Mouse (Mus musculus): ENCODE results near the gene Prss12. TPM values are rescaled to one million over a fixed set of nuclear protein-coding genes. Genes with fewer than 3 reads are reported as not detected.
"Not testable (repeated sequence)": the region's sequence is repeated elsewhere in the genome, so short reads cannot be mapped to it uniquely, and the experiment has no call there.

Prss12 gene
- polyA plus RNA-seq, 1 experiment from 2014 or later, result 4.2 TPM

DNA sequence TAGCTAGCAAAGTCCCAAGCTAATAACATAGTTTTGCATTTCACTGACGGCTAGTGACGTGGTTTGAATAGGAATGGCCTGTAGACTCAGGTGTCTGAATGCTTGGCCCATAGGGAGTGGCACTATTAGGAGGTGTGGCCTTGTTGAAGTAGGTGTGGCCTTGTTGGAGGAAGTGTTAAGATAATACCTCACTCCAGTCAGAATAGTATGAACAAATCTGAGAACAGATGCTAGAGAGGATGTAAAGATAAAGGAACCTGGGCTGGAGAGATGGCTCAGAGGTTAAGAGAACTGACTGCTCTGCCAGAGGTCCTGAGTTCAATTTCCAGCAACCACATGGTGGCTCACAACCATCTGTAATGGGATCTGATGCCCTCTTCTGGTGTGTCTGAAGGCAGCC lies 55.1 kb downstream of the Prss12 start:
- 88% methylated on average over 2 of the region's 2 CpGs for WGBS
- not testable (repeated sequence) for H3K27me3 ChIP-seq (ENCODE audit: control insufficient read depth, insufficient read depth, low read length); H3K4me2 ChIP-seq (replicated peaks; ENCODE audit: low read depth, low read length); H3K4me3 ChIP-seq (ENCODE audit: low read depth, low read length); H3K36me3 ChIP-seq (ENCODE audit: control insufficient read depth, insufficient read depth, low read length); H3K4me1 ChIP-seq (replicated peaks; ENCODE audit: control insufficient read depth, insufficient read depth, low read length); DNase-seq (ENCODE audit: low spot score); H3K9ac ChIP-seq (ENCODE audit: low read depth, low read length); ATAC-seq (ENCODE audit: low FRiP score); H3K9me3 ChIP-seq (ENCODE audit: control insufficient read depth, low read length); H3K27ac ChIP-seq (ENCODE audit: low read depth, low read length)

DNA sequence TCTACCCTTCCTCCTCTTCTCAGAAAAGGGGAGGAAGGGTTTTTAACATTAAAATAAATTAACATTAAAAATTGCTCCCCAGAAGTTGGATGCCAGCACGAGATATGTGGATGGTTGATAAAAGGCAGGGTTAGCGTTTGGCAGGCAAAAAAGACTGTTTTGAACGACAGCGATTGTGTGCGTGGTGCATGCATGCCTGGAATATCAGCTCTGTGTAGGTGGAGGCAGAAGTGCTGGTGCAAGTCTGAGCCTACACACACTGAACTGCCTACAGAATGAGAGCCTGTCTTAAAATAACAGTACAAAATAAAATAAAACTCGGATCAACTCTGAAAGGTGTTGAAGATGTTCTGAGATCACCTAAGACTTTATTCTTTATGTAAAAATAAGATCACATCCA lies 57.2 kb downstream of the Prss12 start:
- WGBS, result 81% methylated on average over 6 of the region's 6 CpGs
- DNase-seq (ENCODE audit: low spot score), result no peak

DNA sequence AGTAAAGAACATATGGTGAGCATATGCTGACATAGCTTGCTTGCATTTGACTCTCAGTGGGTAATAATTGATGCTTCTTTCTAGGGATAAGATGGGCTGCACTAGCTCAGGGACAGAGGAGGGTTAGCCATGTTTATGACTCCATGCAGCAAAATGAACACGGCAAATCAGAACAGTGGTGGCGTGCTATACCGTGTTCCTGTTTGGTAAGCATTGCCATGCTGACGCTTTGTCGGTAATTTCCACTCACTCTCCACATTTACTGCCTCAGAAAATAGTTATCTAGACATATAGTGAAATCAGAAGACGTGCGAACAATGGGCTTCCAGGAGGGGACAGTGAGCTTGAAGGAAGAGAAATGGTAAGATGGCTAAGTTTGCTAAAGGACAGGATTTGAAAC lies 58.1 kb downstream of the Prss12 start:
- Histone ChIP-seq H3K4me2 (replicated peaks; ENCODE audit: low read depth, low read length) (no peak overlapping the region), H3K36me3 (ENCODE audit: control insufficient read depth, insufficient read depth, low read length) (no peaks in the 10 kb centered on the region), H3K4me1 (replicated peaks; ENCODE audit: control insufficient read depth, insufficient read depth, low read length) (0 out of 2 replicates have a peak, but pooled peaks cover 5% of the 10 kb centered on the region), H3K9ac (ENCODE audit: low read depth, low read length) (no peak overlapping the region), H3K27ac (ENCODE audit: low read depth, low read length) (no peak overlapping the region), H3K9me3 (ENCODE audit: control insufficient read depth, low read length) (no peaks in the 10 kb centered on the region), H3K27me3 (ENCODE audit: control insufficient read depth, insufficient read depth, low read length) (no peaks in the 10 kb centered on the region), H3K4me3 (ENCODE audit: low read depth, low read length) (no peak overlapping the region)
- 90% methylated on average over 7 of the region's 7 CpGs for WGBS
- DNase-seq (ENCODE audit: low spot score), result no peak
- ATAC-seq (ENCODE audit: low FRiP score), result no peak

More for the DNA sequence above, 57.2 kb downstream of the Prss12 start:
- H3K4me2 ChIP-seq (replicated peaks; ENCODE audit: low read depth, low read length), result no peak overlapping the region
- H3K27me3 ChIP-seq (ENCODE audit: control insufficient read depth, insufficient read depth, low read length), result no peaks in the 10 kb centered on the region
- ATAC-seq (ENCODE audit: low FRiP score), result no peak
- H3K36me3 ChIP-seq (ENCODE audit: control insufficient read depth, insufficient read depth, low read length), result no peaks in the 10 kb centered on the region
- H3K27ac ChIP-seq (ENCODE audit: low read depth, low read length), result no peak overlapping the region
- 0 out of 2 replicates have a peak, but pooled peaks cover 5% of the 10 kb centered on the region for H3K4me1 ChIP-seq (replicated peaks; ENCODE audit: control insufficient read depth, insufficient read depth, low read length)
- H3K9me3 ChIP-seq (ENCODE audit: control insufficient read depth, low read length), result no peaks in the 10 kb centered on the region
- no peak overlapping the region for H3K4me3 ChIP-seq (ENCODE audit: low read depth, low read length)
- no peak overlapping the region for H3K9ac ChIP-seq (ENCODE audit: low read depth, low read length)

DNA sequence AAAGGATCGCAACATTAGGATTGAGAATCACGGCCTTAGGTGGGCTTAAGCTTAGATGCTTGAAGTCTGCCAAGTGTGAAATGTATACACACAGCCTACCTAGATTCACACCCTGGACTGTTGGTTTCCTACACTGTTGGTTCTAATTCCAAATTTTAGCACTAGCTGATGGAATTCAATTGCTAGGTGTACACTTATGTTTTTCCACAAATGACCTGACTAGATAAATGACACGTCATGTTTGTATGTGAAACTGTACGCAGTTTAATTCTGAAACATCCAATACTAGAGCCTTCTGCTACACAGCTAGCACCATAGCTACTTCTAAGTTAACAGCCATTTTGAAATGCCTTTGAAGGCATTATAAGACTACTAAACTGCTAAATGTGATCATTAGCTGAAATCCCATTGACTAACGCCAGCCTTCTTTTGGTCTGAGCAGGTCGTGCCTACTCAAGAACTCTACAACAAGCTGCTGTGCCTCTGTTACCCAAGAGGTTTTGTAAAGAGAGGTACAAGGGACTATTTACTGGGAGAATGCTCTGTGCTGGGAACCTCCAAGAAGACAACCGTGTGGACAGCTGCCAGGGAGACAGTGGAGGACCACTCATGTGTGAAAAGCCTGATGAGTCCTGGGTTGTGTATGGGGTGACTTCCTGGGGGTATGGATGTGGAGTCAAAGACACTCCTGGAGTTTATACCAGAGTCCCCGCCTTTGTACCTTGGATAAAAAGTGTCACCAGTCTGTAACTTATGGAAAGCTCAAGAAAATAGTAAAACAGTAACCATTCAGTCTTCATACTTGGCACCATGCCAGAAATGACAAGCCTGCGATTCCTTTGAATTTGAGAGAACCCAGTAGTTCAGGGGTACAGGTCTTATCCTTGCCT lies 59.3 kb downstream of the Prss12 start:
- no peaks in the 10 kb centered on the region for H3K27me3 ChIP-seq (ENCODE audit: control insufficient read depth, insufficient read depth, low read length)
- no peaks in the 10 kb centered on the region for H3K9me3 ChIP-seq (ENCODE audit: control insufficient read depth, low read length)
- DNase-seq (ENCODE audit: low spot score) (no peak), ATAC-seq (ENCODE audit: low FRiP score) (no peak)
- H3K9ac ChIP-seq (ENCODE audit: low read depth, low read length), result no peak overlapping the region
- H3K27ac ChIP-seq (ENCODE audit: low read depth, low read length), result no peak overlapping the region
- no peak overlapping the region for H3K4me2 ChIP-seq (replicated peaks; ENCODE audit: low read depth, low read length)
- WGBS, result 60% methylated on average over 9 of the region's 9 CpGs
- H3K4me1 ChIP-seq (replicated peaks; ENCODE audit: control insufficient read depth, insufficient read depth, low read length), result 0 out of 2 replicates have a peak, but pooled peaks cover 5% of the 10 kb centered on the region
- H3K4me3 ChIP-seq (ENCODE audit: low read depth, low read length), result no peak overlapping the region
- no peaks in the 10 kb centered on the region for H3K36me3 ChIP-seq (ENCODE audit: control insufficient read depth, insufficient read depth, low read length)

DNA sequence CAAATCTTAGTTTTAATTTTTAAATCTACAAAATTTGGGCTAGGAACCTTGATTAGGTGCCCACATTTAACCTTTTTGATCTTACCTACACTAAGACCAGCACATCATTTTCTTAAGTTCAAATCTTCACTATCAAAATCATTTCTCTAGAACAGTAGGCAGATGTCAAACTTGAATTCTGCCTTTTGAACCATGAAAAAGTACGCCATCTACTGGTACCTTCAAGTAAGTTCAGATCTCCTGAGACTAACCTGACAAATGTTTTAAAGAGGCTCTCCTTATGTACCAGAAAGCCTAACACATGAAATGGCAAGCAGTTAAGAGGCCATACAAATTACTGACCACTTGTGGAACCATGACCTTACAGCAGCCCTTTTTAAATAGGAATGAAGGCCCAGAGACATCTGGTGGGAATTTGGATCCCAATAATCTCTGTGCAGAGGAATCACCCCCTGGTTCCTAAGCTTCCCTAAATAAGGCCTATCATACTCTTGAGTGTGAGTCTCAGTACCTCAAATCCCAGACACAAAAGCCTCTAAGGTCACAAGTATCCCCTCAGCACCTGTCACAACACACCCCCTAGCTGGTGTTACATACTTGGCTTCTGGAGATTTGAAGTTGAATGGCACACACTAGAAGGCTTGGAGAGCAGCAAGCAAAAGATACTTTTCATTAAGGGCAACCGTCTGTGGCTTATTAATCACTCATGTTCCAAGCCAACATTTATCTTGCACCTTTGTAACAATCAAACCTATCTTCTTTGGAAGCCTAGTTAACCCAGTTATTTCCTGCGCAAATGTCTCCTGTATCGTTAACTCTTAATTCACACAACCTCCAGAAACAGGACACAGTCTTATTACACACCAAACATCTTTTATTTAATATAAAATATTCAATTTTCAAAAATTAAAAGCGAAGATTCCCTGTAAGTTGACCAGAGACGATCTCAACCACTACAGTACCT lies 60.3 kb downstream of the Prss12 start:
- Histone ChIP-seq H3K36me3 (ENCODE audit: control insufficient read depth, insufficient read depth, low read length) (no peaks in the 10 kb centered on the region), H3K4me2 (replicated peaks; ENCODE audit: low read depth, low read length) (peak overlapping the region; percentile 64), H3K4me3 (ENCODE audit: low read depth, low read length) (peak overlapping the region; percentile 72), H3K9me3 (ENCODE audit: control insufficient read depth, low read length) (no peaks in the 10 kb centered on the region), H3K9ac (ENCODE audit: low read depth, low read length) (peak overlapping the region; percentile 64), H3K4me1 (replicated peaks; ENCODE audit: control insufficient read depth, insufficient read depth, low read length) (0 out of 2 replicates have a peak, but pooled peaks cover 5% of the 10 kb centered on the region), H3K27me3 (ENCODE audit: control insufficient read depth, insufficient read depth, low read length) (no peaks in the 10 kb centered on the region), H3K27ac (ENCODE audit: low read depth, low read length) (0 out of 2 replicates have a peak overlapping the region, but pooled peaks have one; percentile 17)
- WGBS, result 8% methylated on average over 6 of the region's 6 CpGs
- ATAC-seq (ENCODE audit: low FRiP score), result no peak
- peak; percentile 39 for DNase-seq (ENCODE audit: low spot score)

DNA sequence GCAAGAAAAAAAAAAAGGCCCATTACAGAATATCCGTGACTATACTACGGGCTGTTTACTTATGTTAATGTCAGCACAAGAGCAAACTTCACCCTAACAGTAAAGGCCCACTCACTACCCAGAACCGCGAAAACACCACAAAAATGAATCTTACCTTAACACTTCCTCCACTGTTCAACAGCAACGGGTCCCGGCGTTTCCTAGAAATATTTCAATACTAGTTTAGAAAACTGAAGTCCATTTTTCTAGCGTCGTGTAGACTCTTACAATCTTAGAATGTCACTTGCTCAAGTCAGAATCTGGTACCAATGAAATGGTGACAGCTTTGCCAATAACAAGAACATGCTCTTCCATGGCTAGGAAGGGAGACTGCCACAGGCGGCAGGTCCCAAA lies 60.9 kb downstream of the Prss12 start:
- no peak for ATAC-seq (ENCODE audit: low FRiP score)
- H3K4me1 ChIP-seq (replicated peaks; ENCODE audit: control insufficient read depth, insufficient read depth, low read length), result 0 out of 2 replicates have a peak, but pooled peaks cover 5% of the 10 kb centered on the region
- no peaks in the 10 kb centered on the region for H3K27me3 ChIP-seq (ENCODE audit: control insufficient read depth, insufficient read depth, low read length)
- WGBS, result 2% methylated on average over 10 of the region's 10 CpGs
- no peaks in the 10 kb centered on the region for H3K36me3 ChIP-seq (ENCODE audit: control insufficient read depth, insufficient read depth, low read length)
- DNase-seq (ENCODE audit: low spot score), result no peak
- peak overlapping the region; percentile 64 for H3K9ac ChIP-seq (ENCODE audit: low read depth, low read length)
- H3K9me3 ChIP-seq (ENCODE audit: control insufficient read depth, low read length), result no peaks in the 10 kb centered on the region
- peak overlapping the region; percentile 64 for H3K4me2 ChIP-seq (replicated peaks; ENCODE audit: low read depth, low read length)
- H3K27ac ChIP-seq (ENCODE audit: low read depth, low read length), result peak overlapping the region; percentile 67
- peak overlapping the region; percentile 72 for H3K4me3 ChIP-seq (ENCODE audit: low read depth, low read length)

DNA sequence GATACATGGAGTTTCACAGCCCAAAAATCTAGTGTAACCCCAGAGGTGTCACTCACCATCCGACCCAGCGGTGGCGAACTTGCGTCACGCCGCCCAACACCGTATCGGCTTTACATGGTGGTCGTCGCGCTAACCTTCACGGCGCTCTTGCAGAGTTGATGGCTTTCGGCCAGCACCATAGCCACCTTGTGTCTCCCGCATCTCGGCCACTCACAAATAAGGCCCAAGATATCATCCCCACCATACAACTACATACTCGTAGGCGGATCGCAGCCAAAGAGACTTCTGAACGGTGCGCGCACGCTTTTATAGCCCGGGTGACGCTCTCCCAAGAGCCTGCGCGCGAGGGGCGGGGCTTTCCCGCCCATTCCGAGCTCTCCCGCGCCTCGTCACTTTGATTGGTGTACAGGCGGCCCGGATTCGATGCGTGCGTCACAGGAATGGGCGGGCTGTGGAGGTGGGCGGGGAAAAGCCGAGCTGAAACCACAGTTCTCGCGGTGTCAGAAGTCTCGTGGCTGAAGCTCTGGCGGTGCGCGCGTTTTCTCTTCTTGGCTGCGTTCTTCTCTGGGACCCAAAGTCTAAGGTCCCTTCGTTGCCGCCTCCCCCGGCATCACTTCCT lies 61.5 kb downstream of the Prss12 start:
- Histone ChIP-seq H3K36me3 (ENCODE audit: control insufficient read depth, insufficient read depth, low read length) (no peaks in the 10 kb centered on the region), H3K27ac (ENCODE audit: low read depth, low read length) (peak overlapping the region; percentile 90), H3K9me3 (ENCODE audit: control insufficient read depth, low read length) (no peaks in the 10 kb centered on the region), H3K9ac (ENCODE audit: low read depth, low read length) (peak overlapping the region; percentile 64), H3K4me1 (replicated peaks; ENCODE audit: control insufficient read depth, insufficient read depth, low read length) (0 out of 2 replicates have a peak, but pooled peaks cover 5% of the 10 kb centered on the region), H3K4me2 (replicated peaks; ENCODE audit: low read depth, low read length) (peak overlapping the region; percentile 64), H3K27me3 (ENCODE audit: control insufficient read depth, insufficient read depth, low read length) (no peaks in the 10 kb centered on the region), H3K4me3 (ENCODE audit: low read depth, low read length) (peak overlapping the region; percentile 72)
- peak; percentile 98 for ATAC-seq (ENCODE audit: low FRiP score)
- under 1% methylated on average over 52 of the region's 53 CpGs for WGBS
- peak; percentile 99 for DNase-seq (ENCODE audit: low spot score)

DNA sequence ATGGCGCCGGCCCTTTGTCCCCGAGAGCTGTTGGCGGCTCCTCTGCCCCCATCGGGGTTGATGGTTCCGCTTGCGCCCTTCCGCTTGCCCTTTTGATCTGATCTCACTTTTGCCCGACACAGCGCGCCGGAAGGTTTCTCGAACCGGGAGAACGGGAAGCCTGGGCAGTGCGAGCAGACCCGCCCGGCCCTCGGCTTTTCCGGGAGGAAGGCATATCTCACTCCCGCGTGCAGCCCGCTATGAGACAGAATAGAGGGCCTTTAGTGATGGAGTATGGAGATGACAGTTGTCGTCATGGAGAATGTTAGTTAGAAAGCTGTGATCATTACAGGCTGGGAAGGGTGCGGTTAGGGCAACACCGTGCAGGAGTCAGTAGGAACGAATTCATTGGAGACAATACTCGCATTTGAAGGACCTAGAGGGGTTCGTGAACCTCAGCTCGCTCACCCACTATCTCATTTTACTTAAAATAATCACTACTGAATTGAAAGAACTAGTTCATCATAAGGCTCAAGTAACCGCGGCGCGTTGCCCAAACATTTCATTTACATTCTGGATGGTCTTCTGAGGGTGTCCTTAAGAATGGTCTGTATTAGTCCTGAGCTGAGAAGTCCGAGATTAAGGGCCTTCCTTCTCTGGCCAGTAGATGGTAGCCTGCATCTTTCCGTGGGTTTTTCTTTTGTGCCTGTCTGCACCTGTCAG lies 62.1 kb downstream of the Prss12 start:
- Histone ChIP-seq H3K27me3 (ENCODE audit: control insufficient read depth, insufficient read depth, low read length) (no peaks in the 10 kb centered on the region), H3K9me3 (ENCODE audit: control insufficient read depth, low read length) (no peaks in the 10 kb centered on the region), H3K4me2 (replicated peaks; ENCODE audit: low read depth, low read length) (peak overlapping the region; percentile 64), H3K36me3 (ENCODE audit: control insufficient read depth, insufficient read depth, low read length) (no peaks in the 10 kb centered on the region), H3K4me1 (replicated peaks; ENCODE audit: control insufficient read depth, insufficient read depth, low read length) (0 out of 2 replicates have a peak, but pooled peaks cover 5% of the 10 kb centered on the region), H3K4me3 (ENCODE audit: low read depth, low read length) (peak overlapping the region; percentile 72), H3K27ac (ENCODE audit: low read depth, low read length) (peak overlapping the region; percentile 90), H3K9ac (ENCODE audit: low read depth, low read length) (peak overlapping the region; percentile 63)
- DNase-seq (ENCODE audit: low spot score), result no peak
- WGBS, result under 1% methylated on average over 36 of the region's 36 CpGs
- ATAC-seq (ENCODE audit: low FRiP score), result peak; percentile 82
